In genomic region chr5:54156944-54157527, GRCm38 (mm10) we compare ENCODE assay signal across 16 mouse cellular contexts.
DNase-seq lines count a peak whose midpoint lies in the region; ATAC-seq and TF ChIP-seq lines count a peak whose summit lies in the region.
"Had no signal": no experiment of that assay in that cellular context is flagged by ENCODE, and none has a peak within 500 bp of the region (broad histone marks: within the 10 kb centered on the region; RNA-seq: fewer than 3 reads in every experiment).

No protein-coding gene starts in this region.

- peak overlapping the region; percentile 80 for H3K27ac ChIP-seq in heart, embryonic 10.5 days
- H3K27ac ChIP-seq in kidney, embryonic 15.5 days = no peak overlapping the region
- no peak overlapping the region for H3K27ac ChIP-seq in embryonic facial prominence, embryonic 10.5 days (replicated peaks)
- H3K27ac ChIP-seq in limb, embryonic 14.5 days (replicated peaks; ENCODE audit: low read depth, low read length) = no peak overlapping the region
- H3K27ac ChIP-seq: limb, embryonic 15.5 days had no signal

- no peaks in the 10 kb centered on the region for H3K36me3 ChIP-seq in heart, embryonic 10.5 days
- no peaks in the 10 kb centered on the region for H3K36me3 ChIP-seq in kidney, embryonic 15.5 days
- H3K36me3 ChIP-seq in embryonic facial prominence, embryonic 10.5 days (replicated peaks) = no peaks in the 10 kb centered on the region
- no peaks in the 10 kb centered on the region for H3K36me3 ChIP-seq in limb, embryonic 14.5 days (ENCODE audit: control insufficient read depth, insufficient read depth, low read length)
- H3K36me3 ChIP-seq: limb, embryonic 15.5 days; neural tube, embryonic 13.5 days had no signal

- H3K4me3 ChIP-seq in heart, embryonic 10.5 days = no peak overlapping the region
- H3K4me3 ChIP-seq in kidney, embryonic 15.5 days (replicated peaks) = no peak overlapping the region
- no peak overlapping the region for H3K4me3 ChIP-seq in embryonic facial prominence, embryonic 10.5 days
- H3K4me3 ChIP-seq in limb, embryonic 14.5 days (replicated peaks; ENCODE audit: low read length) = no peak overlapping the region
- H3K4me3 ChIP-seq: erythroblast, embryonic 14.5 days; limb, embryonic 15.5 days; neural tube, embryonic 13.5 days had no signal

- H3K9ac ChIP-seq in kidney, embryonic 15.5 days = no peak overlapping the region
- H3K9ac ChIP-seq in limb, embryonic 14.5 days (ENCODE audit: low read depth, low read length, severe bottlenecking) = no peak overlapping the region
- H3K9ac ChIP-seq: limb, embryonic 15.5 days; neural tube, embryonic 13.5 days had no signal

- intact Hi-C loops in heart, postnatal 10 days (cut with DNase I) = loop anchor here (5.0 to 10.0 kb wide), 3 partner anchors 100 to 638 kb away; no protein-coding TSS in a partner anchor

- H3K4me2 ChIP-seq in kidney, embryonic 15.5 days = no peak overlapping the region
- peak overlapping the region; percentile 14; the same call in 1 of the 2 replicates for H3K4me2 ChIP-seq in limb, embryonic 14.5 days (replicated peaks; ENCODE audit: low read depth, low read length, severe bottlenecking)
- H3K4me2 ChIP-seq: limb, embryonic 15.5 days; neural tube, embryonic 13.5 days had no signal

- H3K9me3 ChIP-seq in heart, embryonic 10.5 days = no peaks in the 10 kb centered on the region
- no peaks in the 10 kb centered on the region for H3K9me3 ChIP-seq in kidney, embryonic 15.5 days (replicated peaks)
- H3K9me3 ChIP-seq in embryonic facial prominence, embryonic 10.5 days = no peaks in the 10 kb centered on the region
- no peaks in the 10 kb centered on the region for H3K9me3 ChIP-seq in limb, embryonic 14.5 days (ENCODE audit: control insufficient read depth, low read length)
- H3K9me3 ChIP-seq: limb, embryonic 15.5 days; neural tube, embryonic 13.5 days had no signal

- TF ChIP-seq POLR2A in limb, embryonic 14.5 days (IDR thresholded peaks at IDR 0.05; ENCODE audit: borderline replicate concordance, extremely low read depth, insufficient read depth, insufficient read length) = no peak

- 0 out of 2 replicates have a peak, but pooled peaks have one; percentile 15 for ATAC-seq in kidney, embryonic 15.5 days (replicated peaks; ENCODE audit: low FRiP score)
- ATAC-seq in limb, embryonic 14.5 days (ENCODE audit: low FRiP score, low read depth) = no peak
- ATAC-seq in erythroblast, adult 5-6 weeks (replicated peaks; ENCODE audit: low FRiP score, poor library complexity, severe bottlenecking) = no peak
- no peak for ATAC-seq in CD4-positive, CD25-positive, alpha-beta regulatory T cell, adult 4 months

- 42% methylated on average over 11 of the region's 11 CpGs for WGBS in heart, embryonic 10.5 days
- WGBS in kidney, embryonic 15.5 days = 48% methylated on average over 11 of the region's 11 CpGs
- WGBS in embryonic facial prominence, embryonic 10.5 days = 75% methylated on average over 11 of the region's 11 CpGs
- 47% methylated on average over 11 of the region's 11 CpGs for WGBS in limb, embryonic 14.5 days

- peaks cover 25% of the 10 kb centered on the region for H3K4me1 ChIP-seq in heart, embryonic 10.5 days
- 0 out of 2 replicates have a peak, but pooled peaks cover 10% of the 10 kb centered on the region for H3K4me1 ChIP-seq in kidney, embryonic 15.5 days
- H3K4me1 ChIP-seq in embryonic facial prominence, embryonic 10.5 days = peaks cover 12% of the 10 kb centered on the region; the same call in 1 of the 2 replicates
- H3K4me1 ChIP-seq in limb, embryonic 14.5 days (ENCODE audit: control insufficient read depth, insufficient read depth, low read length) = peaks cover 17% of the 10 kb centered on the region

- DNase-seq in heart, embryonic 10.5 days (ENCODE audit: low spot score) = no peak
- no peak for DNase-seq in heart, postnatal 10 days
- DNase-seq in kidney, adult 18-20 months = no peak
- DNase-seq in embryonic facial prominence, embryonic 10.5 days (ENCODE audit: low spot score) = peak; percentile 13
- no peak for DNase-seq in limb, embryonic 14.5 days (ENCODE audit: low spot score)
- DNase-seq: adrenal gland, adult 2 months; cerebellum, adult 2 months; kidney, adult 11 months; kidney, postnatal 4 days; layer of hippocampus, postnatal 36 days had no signal

- peaks cover 7% of the 10 kb centered on the region; the same call in 1 of the 2 replicates for H3K27me3 ChIP-seq in heart, embryonic 10.5 days (ENCODE audit: insufficient read depth, poor library complexity, severe bottlenecking)
- 0 out of 2 replicates have a peak, but pooled peaks cover 6% of the 10 kb centered on the region for H3K27me3 ChIP-seq in kidney, embryonic 15.5 days
- H3K27me3 ChIP-seq in embryonic facial prominence, embryonic 10.5 days (replicated peaks; ENCODE audit: low read depth, poor library complexity, severe bottlenecking) = peaks cover 4% of the 10 kb centered on the region; the same call in 1 of the 2 replicates
- H3K27me3 ChIP-seq in limb, embryonic 14.5 days (ENCODE audit: control insufficient read depth, insufficient read depth, low read length) = 0 out of 2 replicates have a peak, but pooled peaks cover 7% of the 10 kb centered on the region
